Mouse (Mus musculus): ENCODE results near the gene Ccdc148. TPM values are rescaled to one million over a fixed set of nuclear protein-coding genes. Genes with fewer than 3 reads are reported as not detected.

The Ccdc148 gene
- polyA plus RNA-seq, 1 experiment from 2014 or later = 0.60 TPM

DNA sequence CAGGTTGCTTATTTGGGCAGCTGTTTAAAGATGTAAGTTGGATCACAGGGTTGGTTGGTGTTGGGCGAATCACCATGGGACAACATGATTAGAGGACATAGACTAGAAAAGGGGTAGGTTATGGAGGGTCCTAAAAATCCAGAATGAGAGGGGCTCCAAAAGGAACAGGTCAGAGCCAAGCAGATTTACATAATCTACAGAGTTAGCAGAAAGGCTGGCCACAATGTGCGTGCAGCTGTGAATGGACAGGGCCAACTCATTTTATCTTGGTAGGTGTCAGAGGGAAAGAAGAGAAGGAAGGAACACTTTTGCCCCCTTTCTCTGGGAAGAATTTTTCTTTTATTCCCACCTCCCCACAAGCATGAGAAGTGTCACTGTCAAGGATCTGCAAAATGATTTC, 204.1 kb downstream of the Ccdc148 start:
- ATAC-seq (ENCODE audit: low FRiP score) (0 out of 2 replicates have a peak, but pooled peaks have one; percentile 7), DNase-seq (ENCODE audit: low spot score) (no peak)
- Histone ChIP-seq H3K27me3 (ENCODE audit: control insufficient read depth, insufficient read depth, low read length) (no peaks in the 10 kb centered on the region), H3K27ac (ENCODE audit: low read depth, low read length) (no peak overlapping the region), H3K4me3 (ENCODE audit: low read depth, low read length) (no peak overlapping the region), H3K9ac (ENCODE audit: low read depth, low read length) (no peak overlapping the region), H3K4me2 (replicated peaks; ENCODE audit: low read depth, low read length) (no peak overlapping the region), H3K4me1 (replicated peaks; ENCODE audit: control insufficient read depth, insufficient read depth, low read length) (no peaks in the 10 kb centered on the region), H3K36me3 (ENCODE audit: control insufficient read depth, insufficient read depth, low read length) (no peaks in the 10 kb centered on the region), H3K9me3 (ENCODE audit: control insufficient read depth, low read length) (no peaks in the 10 kb centered on the region)
- 49% methylated on average over 2 of the region's 2 CpGs for WGBS

DNA sequence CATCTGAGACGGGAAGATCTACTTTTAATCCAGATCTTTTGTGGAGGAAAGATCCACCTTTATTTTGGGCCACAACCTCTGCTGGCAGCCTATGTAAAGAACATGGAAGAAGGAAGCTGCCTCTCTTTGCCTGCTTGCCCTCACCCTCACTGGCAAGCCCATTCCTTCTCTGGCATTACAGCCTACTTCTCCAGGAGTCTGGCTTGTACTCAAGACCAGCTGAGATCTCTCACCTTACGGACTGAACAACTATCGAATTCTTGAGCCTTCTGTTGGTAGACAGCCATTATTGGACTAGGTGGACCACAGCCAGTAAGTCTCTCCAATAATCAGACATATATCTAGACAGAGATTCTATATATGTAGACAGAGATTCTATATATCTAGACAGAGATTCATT, 208.4 kb downstream of the Ccdc148 start:
- no peak overlapping the region for H3K4me2 ChIP-seq (replicated peaks; ENCODE audit: low read depth, low read length)
- WGBS = 91% methylated on average over 3 of the region's 3 CpGs
- H3K4me1 ChIP-seq (replicated peaks; ENCODE audit: control insufficient read depth, insufficient read depth, low read length) = no peaks in the 10 kb centered on the region
- no peaks in the 10 kb centered on the region for H3K27me3 ChIP-seq (ENCODE audit: control insufficient read depth, insufficient read depth, low read length)
- H3K27ac ChIP-seq (ENCODE audit: low read depth, low read length) = no peak overlapping the region
- no peaks in the 10 kb centered on the region for H3K9me3 ChIP-seq (ENCODE audit: control insufficient read depth, low read length)
- no peak overlapping the region for H3K9ac ChIP-seq (ENCODE audit: low read depth, low read length)
- ATAC-seq (ENCODE audit: low FRiP score) (no peak), DNase-seq (ENCODE audit: low spot score) (no peak)
- no peaks in the 10 kb centered on the region for H3K36me3 ChIP-seq (ENCODE audit: control insufficient read depth, insufficient read depth, low read length)
- H3K4me3 ChIP-seq (ENCODE audit: low read depth, low read length) = no peak overlapping the region

DNA sequence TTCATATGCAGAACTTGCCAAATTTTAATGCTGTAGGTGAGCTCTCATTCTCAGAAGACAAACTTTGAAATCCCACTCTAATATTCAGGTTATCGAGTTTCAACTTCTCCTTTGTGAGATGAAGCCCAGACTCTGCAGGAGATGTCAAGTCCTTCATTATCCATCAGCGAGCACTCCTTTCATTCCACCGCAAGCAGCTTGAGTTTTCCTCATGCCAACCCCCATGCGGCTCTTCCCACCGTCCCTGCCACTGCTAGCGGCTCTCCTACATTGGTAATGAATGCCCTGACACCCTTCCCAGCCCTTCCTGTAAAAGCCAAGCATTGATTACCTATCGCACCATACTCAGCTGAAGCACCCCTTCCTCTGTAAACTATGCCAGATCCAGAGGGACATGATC, 211.7 kb downstream of the Ccdc148 start:
- no peaks in the 10 kb centered on the region for H3K9me3 ChIP-seq (ENCODE audit: control insufficient read depth, low read length)
- H3K36me3 ChIP-seq (ENCODE audit: control insufficient read depth, insufficient read depth, low read length) = no peaks in the 10 kb centered on the region
- no peaks in the 10 kb centered on the region for H3K27me3 ChIP-seq (ENCODE audit: control insufficient read depth, insufficient read depth, low read length)
- ATAC-seq (ENCODE audit: low FRiP score) = no peak
- WGBS = 58% methylated on average over 7 of the region's 7 CpGs
- no peak for DNase-seq (ENCODE audit: low spot score)
- no peak overlapping the region for H3K4me3 ChIP-seq (ENCODE audit: low read depth, low read length)
- H3K4me2 ChIP-seq (replicated peaks; ENCODE audit: low read depth, low read length) = no peak overlapping the region
- no peak overlapping the region for H3K27ac ChIP-seq (ENCODE audit: low read depth, low read length)
- H3K4me1 ChIP-seq (replicated peaks; ENCODE audit: control insufficient read depth, insufficient read depth, low read length) = no peaks in the 10 kb centered on the region
- H3K9ac ChIP-seq (ENCODE audit: low read depth, low read length) = no peak overlapping the region

DNA sequence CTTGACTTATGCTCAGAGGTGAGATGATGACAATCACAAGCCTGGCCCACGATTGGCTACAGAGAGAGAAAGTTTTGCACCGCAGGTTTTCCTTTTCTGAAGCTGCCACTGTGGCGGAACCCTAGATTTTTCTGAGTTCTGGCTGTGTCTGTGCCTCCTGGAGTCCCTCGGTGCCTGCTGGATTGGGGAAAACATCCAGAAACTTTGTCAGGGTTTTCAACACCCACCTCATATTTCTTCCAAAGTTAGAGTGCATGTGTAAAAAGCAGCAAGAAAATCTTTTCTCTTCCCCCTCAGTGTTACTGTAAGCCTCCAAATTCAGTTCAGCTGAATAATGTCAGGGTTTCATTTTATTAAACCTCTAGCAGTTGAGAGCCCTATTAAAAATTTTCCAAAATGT, 219.1 kb downstream of the Ccdc148 start:
- Histone ChIP-seq H3K4me3 (ENCODE audit: low read depth, low read length) (no peak overlapping the region), H3K9ac (ENCODE audit: low read depth, low read length) (no peak overlapping the region), H3K27me3 (ENCODE audit: control insufficient read depth, insufficient read depth, low read length) (no peaks in the 10 kb centered on the region), H3K27ac (ENCODE audit: low read depth, low read length) (no peak overlapping the region), H3K9me3 (ENCODE audit: control insufficient read depth, low read length) (no peaks in the 10 kb centered on the region), H3K4me1 (replicated peaks; ENCODE audit: control insufficient read depth, insufficient read depth, low read length) (no peaks in the 10 kb centered on the region), H3K4me2 (replicated peaks; ENCODE audit: low read depth, low read length) (no peak overlapping the region), H3K36me3 (ENCODE audit: control insufficient read depth, insufficient read depth, low read length) (no peaks in the 10 kb centered on the region)
- DNase-seq (ENCODE audit: low spot score) (no peak), ATAC-seq (ENCODE audit: low FRiP score) (no peak)
- WGBS = 89% methylated on average over 4 of the region's 4 CpGs

DNA sequence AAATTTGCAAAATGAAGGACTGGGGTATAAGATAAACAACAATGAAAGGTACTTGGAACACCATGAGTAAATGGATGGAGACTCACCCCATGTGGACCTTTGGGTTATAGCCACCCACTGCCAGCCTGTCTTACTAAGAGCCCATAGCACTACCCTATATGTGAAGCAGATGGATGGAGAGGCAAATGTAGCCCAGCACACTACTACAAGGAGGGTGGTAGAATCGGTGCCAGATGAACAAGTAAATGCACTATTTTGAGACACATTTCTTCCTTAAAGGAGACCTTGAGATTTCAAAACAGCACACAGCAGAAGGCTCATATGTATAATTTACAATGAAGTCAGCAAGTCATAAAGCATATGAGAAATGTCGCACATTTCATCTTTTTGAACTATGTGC, 234.9 kb downstream of the Ccdc148 start:
- H3K27ac ChIP-seq (ENCODE audit: low read depth, low read length) = no peak overlapping the region
- H3K4me1 ChIP-seq (replicated peaks; ENCODE audit: control insufficient read depth, insufficient read depth, low read length) = no peaks in the 10 kb centered on the region
- WGBS = 95% methylated on average over 2 of the region's 2 CpGs
- H3K4me3 ChIP-seq (ENCODE audit: low read depth, low read length) = no peak overlapping the region
- no peaks in the 10 kb centered on the region for H3K27me3 ChIP-seq (ENCODE audit: control insufficient read depth, insufficient read depth, low read length)
- ATAC-seq (ENCODE audit: low FRiP score) (no peak), DNase-seq (ENCODE audit: low spot score) (no peak)
- no peaks in the 10 kb centered on the region for H3K9me3 ChIP-seq (ENCODE audit: control insufficient read depth, low read length)
- no peak overlapping the region for H3K4me2 ChIP-seq (replicated peaks; ENCODE audit: low read depth, low read length)
- no peaks in the 10 kb centered on the region for H3K36me3 ChIP-seq (ENCODE audit: control insufficient read depth, insufficient read depth, low read length)
- no peak overlapping the region for H3K9ac ChIP-seq (ENCODE audit: low read depth, low read length)

DNA sequence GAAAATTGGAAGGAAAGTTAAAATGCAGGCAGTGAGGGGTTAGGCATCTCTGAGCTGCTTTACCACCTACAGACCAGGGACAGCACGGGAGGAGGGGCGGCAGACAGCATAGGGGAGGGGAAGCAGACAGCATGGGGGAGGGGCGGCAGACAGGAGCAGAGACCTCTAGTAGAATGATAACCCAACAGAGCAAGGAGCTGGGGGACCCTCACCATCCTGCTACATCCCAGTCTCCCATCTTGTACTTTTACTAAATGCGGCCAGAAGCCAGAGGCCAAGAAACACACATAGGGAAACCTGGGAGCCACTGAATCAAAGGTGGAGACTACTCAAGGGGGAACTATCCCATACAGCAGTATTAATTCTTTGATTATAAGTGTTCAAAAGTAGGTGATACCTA, 242.1 kb downstream of the Ccdc148 start:
- H3K36me3 ChIP-seq (ENCODE audit: control insufficient read depth, insufficient read depth, low read length) = no peaks in the 10 kb centered on the region
- DNase-seq (ENCODE audit: low spot score) = no peak
- H3K4me3 ChIP-seq (ENCODE audit: low read depth, low read length) = no peak overlapping the region
- no peak overlapping the region for H3K4me2 ChIP-seq (replicated peaks; ENCODE audit: low read depth, low read length)
- no peaks in the 10 kb centered on the region for H3K27me3 ChIP-seq (ENCODE audit: control insufficient read depth, insufficient read depth, low read length)
- H3K9me3 ChIP-seq (ENCODE audit: control insufficient read depth, low read length) = no peaks in the 10 kb centered on the region
- no peak for ATAC-seq (ENCODE audit: low FRiP score)
- no peak overlapping the region for H3K9ac ChIP-seq (ENCODE audit: low read depth, low read length)
- 39% methylated on average over 4 of the region's 4 CpGs for WGBS
- H3K4me1 ChIP-seq (replicated peaks; ENCODE audit: control insufficient read depth, insufficient read depth, low read length) = no peaks in the 10 kb centered on the region
- H3K27ac ChIP-seq (ENCODE audit: low read depth, low read length) = no peak overlapping the region

DNA sequence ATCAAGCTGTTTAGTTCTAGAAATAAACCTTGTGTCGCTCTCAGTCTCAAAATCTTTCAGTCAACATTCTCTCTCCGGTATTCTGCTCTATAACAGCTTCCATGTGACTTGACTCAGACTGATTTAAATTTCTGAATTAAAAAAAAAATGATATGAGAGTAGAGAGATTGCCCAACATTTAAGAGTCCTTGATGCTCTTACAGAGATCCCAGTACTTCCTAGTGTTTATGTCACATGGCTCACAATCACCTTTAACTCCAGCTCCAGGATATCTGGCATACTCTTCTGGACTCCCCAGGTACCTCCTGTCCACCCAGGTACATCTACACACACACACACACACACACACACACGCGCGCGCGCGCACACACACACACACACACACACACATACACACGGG, 248.1 kb downstream of the Ccdc148 start:
- no peak for DNase-seq (ENCODE audit: low spot score)
- Histone ChIP-seq H3K27me3 (ENCODE audit: control insufficient read depth, insufficient read depth, low read length) (no peaks in the 10 kb centered on the region), H3K9ac (ENCODE audit: low read depth, low read length) (no peak overlapping the region), H3K36me3 (ENCODE audit: control insufficient read depth, insufficient read depth, low read length) (no peaks in the 10 kb centered on the region), H3K9me3 (ENCODE audit: control insufficient read depth, low read length) (no peaks in the 10 kb centered on the region), H3K27ac (ENCODE audit: low read depth, low read length) (no peak overlapping the region), H3K4me3 (ENCODE audit: low read depth, low read length) (no peak overlapping the region), H3K4me1 (replicated peaks; ENCODE audit: control insufficient read depth, insufficient read depth, low read length) (no peaks in the 10 kb centered on the region), H3K4me2 (replicated peaks; ENCODE audit: low read depth, low read length) (no peak overlapping the region)
- WGBS = 95% methylated on average over 8 of the region's 9 CpGs
- no peak for ATAC-seq (ENCODE audit: low FRiP score)

DNA sequence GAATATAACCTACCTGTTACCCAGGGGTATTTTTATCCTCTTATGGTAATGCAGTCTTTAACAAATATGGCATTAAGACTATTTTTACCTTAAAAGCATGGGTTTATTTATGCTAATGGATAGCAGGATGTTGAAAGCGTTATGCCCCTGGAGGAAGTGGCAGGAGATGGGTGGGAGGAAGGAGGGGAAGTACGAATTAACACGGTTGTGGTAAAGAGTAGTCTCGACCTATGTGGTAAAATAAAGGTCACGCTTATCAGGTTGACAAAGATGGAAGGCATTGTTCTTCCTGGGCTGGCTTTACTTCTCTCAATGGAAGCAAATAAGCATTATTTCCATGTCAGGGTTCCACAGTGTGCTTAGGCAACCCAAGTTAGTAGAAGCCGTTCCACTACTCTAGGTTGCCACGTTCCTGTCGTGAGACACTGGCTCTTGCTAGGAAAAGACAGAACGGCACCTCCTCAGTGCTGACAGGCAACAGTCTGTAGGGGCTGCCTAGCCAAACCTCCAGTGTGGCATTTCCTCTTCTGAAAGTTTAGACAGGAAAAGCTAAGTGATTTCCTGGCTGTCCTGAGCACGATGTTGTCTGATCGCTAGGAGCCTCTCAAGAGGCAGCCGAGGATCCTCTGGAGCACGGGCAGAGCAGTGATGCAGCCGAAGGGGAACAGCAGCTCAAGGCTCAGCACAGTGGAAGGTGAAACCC, 253.5 kb downstream of the Ccdc148 start:
- peaks cover 3% of the 10 kb centered on the region; the same call in 1 of the 2 replicates for H3K4me1 ChIP-seq (replicated peaks; ENCODE audit: control insufficient read depth, insufficient read depth, low read length)
- no peak overlapping the region for H3K4me3 ChIP-seq (ENCODE audit: low read depth, low read length)
- H3K36me3 ChIP-seq (ENCODE audit: control insufficient read depth, insufficient read depth, low read length) = no peaks in the 10 kb centered on the region
- no peak for ATAC-seq (ENCODE audit: low FRiP score)
- H3K4me2 ChIP-seq (replicated peaks; ENCODE audit: low read depth, low read length) = no peak overlapping the region
- no peaks in the 10 kb centered on the region for H3K9me3 ChIP-seq (ENCODE audit: control insufficient read depth, low read length)
- peak; percentile 12 for DNase-seq (ENCODE audit: low spot score)
- no peak overlapping the region for H3K27ac ChIP-seq (ENCODE audit: low read depth, low read length)
- H3K9ac ChIP-seq (ENCODE audit: low read depth, low read length) = no peak overlapping the region
- 41% methylated on average over 14 of the region's 14 CpGs for WGBS
- no peaks in the 10 kb centered on the region for H3K27me3 ChIP-seq (ENCODE audit: control insufficient read depth, insufficient read depth, low read length)

DNA sequence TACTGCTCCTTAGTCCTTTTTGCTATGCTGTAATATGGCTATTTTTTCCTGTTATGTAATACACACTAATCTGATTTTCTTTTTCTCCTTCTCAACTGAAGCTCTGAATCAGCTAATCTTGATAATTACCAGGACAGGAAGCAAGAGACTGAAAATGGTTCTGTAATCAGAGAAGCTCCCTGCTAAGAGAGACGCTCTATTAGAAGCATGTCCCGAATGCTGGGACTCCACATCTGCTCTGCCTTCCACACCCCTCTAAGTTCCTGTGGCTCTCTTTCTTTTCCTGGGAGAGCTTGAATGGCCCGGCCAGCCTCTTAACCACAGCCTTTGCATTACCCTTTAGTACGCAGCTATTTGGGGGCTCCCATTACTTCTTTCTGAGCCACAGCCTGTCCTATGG, 255.4 kb downstream of the Ccdc148 start:
- no peaks in the 10 kb centered on the region for H3K27me3 ChIP-seq (ENCODE audit: control insufficient read depth, insufficient read depth, low read length)
- H3K36me3 ChIP-seq (ENCODE audit: control insufficient read depth, insufficient read depth, low read length) = no peaks in the 10 kb centered on the region
- 72% methylated on average over 4 of the region's 4 CpGs for WGBS
- no peak overlapping the region for H3K4me2 ChIP-seq (replicated peaks; ENCODE audit: low read depth, low read length)
- no peak overlapping the region for H3K9ac ChIP-seq (ENCODE audit: low read depth, low read length)
- peaks cover 3% of the 10 kb centered on the region; the same call in 1 of the 2 replicates for H3K4me1 ChIP-seq (replicated peaks; ENCODE audit: control insufficient read depth, insufficient read depth, low read length)
- H3K4me3 ChIP-seq (ENCODE audit: low read depth, low read length) = no peak overlapping the region
- ATAC-seq (ENCODE audit: low FRiP score) (no peak), DNase-seq (ENCODE audit: low spot score) (no peak)
- H3K9me3 ChIP-seq (ENCODE audit: control insufficient read depth, low read length) = no peaks in the 10 kb centered on the region
- H3K27ac ChIP-seq (ENCODE audit: low read depth, low read length) = no peak overlapping the region

All from hindbrain, embryonic 11.5 days (tissue).